Mouse (Mus musculus) forebrain, embryonic 14.5 days (tissue): ENCODE data around the gene Hpgd. TPM values are rescaled to one million over a fixed set of nuclear protein-coding genes. Genes with fewer than 3 reads are reported as not detected.
A peak's percentile ranks its signal among the peaks of the same experiment; 100 is the strongest.

Experiments used
- ATAC-seq: fragments of 200-750 bp; cut with Nextera tagmentation; 2 replicates; pipeline ENCODE4 v1.8.0; 2017; ENCODE audit warnings: mild to moderate bottlenecking, moderate library complexity
- DNase-seq: peaks from one replicate; pipeline ENCODE4 v3.0.0-alpha.2; 2015; ENCODE audit warnings: low spot score
- H3K27ac ChIP-seq: fragments of 300-500 bp; sonication (generic); 2 replicates; pipeline ENCODE4 v1.5.1; 2014; ENCODE audit warnings: low read depth, mild to moderate bottlenecking, control low read depth, low read length, moderate library complexity
- H3K27me3 ChIP-seq: fragments of 300-500 bp; sonication (generic); replicated peaks from 2 replicates; pipeline ENCODE4 v1.6.1; 2014; ENCODE audit warnings: low read length, control low read depth, mixed read lengths; ENCODE audit not compliant: control insufficient read depth, insufficient read depth
- H3K36me3 ChIP-seq: fragments of 300-500 bp; sonication (generic); 2 replicates; pipeline ENCODE4 v1.6.1; 2014; ENCODE audit warnings: low read length, control low read depth; ENCODE audit not compliant: control insufficient read depth, insufficient read depth
- H3K4me1 ChIP-seq: fragments of 300-500 bp; sonication (generic); 2 replicates; pipeline ENCODE4 v1.6.1; 2014; ENCODE audit warnings: antibody characterized with exemption, low read length, control low read depth; ENCODE audit not compliant: control insufficient read depth, insufficient read depth
- H3K4me2 ChIP-seq: fragments of 300-500 bp; sonication (generic); 2 replicates; pipeline ENCODE4 v1.6.1; 2014; ENCODE audit warnings: mild to moderate bottlenecking, control low read depth, low read length
- H3K4me3 ChIP-seq: fragments of 300-500 bp; sonication (generic); 2 replicates; pipeline ENCODE4 v1.5.1; 2014; ENCODE audit warnings: low read depth, low read length, control low read depth
- H3K9ac ChIP-seq: fragments of 300-500 bp; sonication (generic); 2 replicates; pipeline ENCODE4 v1.6.1; 2014; ENCODE audit warnings: mild to moderate bottlenecking, low read length, control low read depth, moderate library complexity
- H3K9me3 ChIP-seq: fragments of 300-500 bp; sonication (generic); replicated peaks from 2 replicates; pipeline ENCODE4 v1.6.1; 2016; ENCODE audit warnings: low read length, control low read depth, mixed read lengths; ENCODE audit not compliant: control insufficient read depth
- WGBS: fragments of 180-500 bp; shearing (Covaris S2); extraction: QIAGEN DNeasy Blood & Tissue Kit; methylation state at CpG from one replicate; pipeline ENCODE4 v1.1.7; 2014; 5-methylcytosine and 5-hydroxymethylcytosine counted together
- polyA plus RNA-seq: library from polyadenylated mRNA; unstranded; fragments of >200 nt; fragmentation: Nextera tagmentation; extraction: Ambion mirVana; gene quantifications from 2 replicates; pipeline ENCODE4 v1.2.1, GENCODE M21; 2014

The Hpgd gene
- polyA plus RNA-seq, 1 experiment from 2014 or later = 4.7 TPM

GRCm38 (mm10) chr8:56343505-56343904 is 49.1 kb downstream of the Hpgd start:
- H3K27ac ChIP-seq = no peak overlapping the region
- ATAC-seq (no peak), DNase-seq (peak; percentile 23)
- WGBS = 84% methylated on average over 6 of the region's 6 CpGs
- H3K4me2 ChIP-seq = no peak overlapping the region
- no peak overlapping the region for H3K9ac ChIP-seq
- H3K27me3 ChIP-seq = no peaks in the 10 kb centered on the region
- no peaks in the 10 kb centered on the region for H3K36me3 ChIP-seq
- H3K4me1 ChIP-seq = no peaks in the 10 kb centered on the region
- H3K4me3 ChIP-seq = no peak overlapping the region
- no peaks in the 10 kb centered on the region for H3K9me3 ChIP-seq

- H3K4me2 ChIP-seq = no peak overlapping the region
- H3K9ac ChIP-seq = no peak overlapping the region
- H3K4me1 ChIP-seq = no peaks in the 10 kb centered on the region
- H3K36me3 ChIP-seq = no peaks in the 10 kb centered on the region
- ATAC-seq (no peak), DNase-seq (no peak)
- H3K27ac ChIP-seq = no peak overlapping the region
- no peaks in the 10 kb centered on the region for H3K9me3 ChIP-seq
- H3K4me3 ChIP-seq = no peak overlapping the region
- no peaks in the 10 kb centered on the region for H3K27me3 ChIP-seq
- WGBS = 78% methylated on average over 2 of the region's 2 CpGs
Observed at GRCm38 (mm10) chr8:56343940-56344339, 49.6 kb downstream of the Hpgd start.

GRCm38 (mm10) chr8:56344359-56344758 is 50.0 kb downstream of the Hpgd start:
- no peaks in the 10 kb centered on the region for H3K27me3 ChIP-seq
- no peak overlapping the region for H3K4me3 ChIP-seq
- H3K4me1 ChIP-seq = no peaks in the 10 kb centered on the region
- no peaks in the 10 kb centered on the region for H3K36me3 ChIP-seq
- no peak overlapping the region for H3K9ac ChIP-seq
- H3K27ac ChIP-seq = no peak overlapping the region
- ATAC-seq = no peak
- no peak for DNase-seq
- no peak overlapping the region for H3K4me2 ChIP-seq
- 76% methylated on average over 1 of the region's 1 CpGs for WGBS
- H3K9me3 ChIP-seq = no peaks in the 10 kb centered on the region

- Histone ChIP-seq H3K27me3 (no peaks in the 10 kb centered on the region), H3K9me3 (no peaks in the 10 kb centered on the region), H3K27ac (no peak overlapping the region), H3K4me2 (no peak overlapping the region), H3K4me1 (no peaks in the 10 kb centered on the region), H3K4me3 (no peak overlapping the region), H3K36me3 (no peaks in the 10 kb centered on the region), H3K9ac (no peak overlapping the region)
- 94% methylated on average over 5 of the region's 5 CpGs for WGBS
- no peak for ATAC-seq
- DNase-seq = no peak
Observed at GRCm38 (mm10) chr8:56345641-56346420, 51.4 kb downstream of the Hpgd start.

DNA sequence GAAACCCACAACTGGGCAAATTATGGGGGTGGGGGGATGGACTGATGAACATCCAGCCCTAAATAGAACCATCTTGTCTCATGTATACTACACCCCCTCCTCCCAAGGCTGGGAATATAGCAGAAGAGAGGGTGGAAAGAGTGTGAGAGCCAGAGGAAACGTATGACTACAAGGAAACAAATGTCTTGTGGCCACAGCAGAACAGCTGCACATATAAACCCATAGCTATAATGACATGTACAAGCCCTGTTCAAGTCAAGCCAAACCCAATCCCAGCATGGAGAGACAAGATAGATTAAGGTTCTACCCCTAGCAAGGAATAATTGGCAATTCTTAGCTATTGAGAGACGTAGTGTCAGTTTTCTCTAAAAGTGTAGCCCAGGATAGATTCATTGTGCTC is 68.8 kb downstream of the Hpgd start:
- no peak overlapping the region for H3K4me2 ChIP-seq
- no peak overlapping the region for H3K4me3 ChIP-seq
- ATAC-seq (no peak), DNase-seq (no peak)
- 86% methylated on average over 2 of the region's 2 CpGs for WGBS
- H3K9me3 ChIP-seq = no peaks in the 10 kb centered on the region
- H3K27me3 ChIP-seq = no peaks in the 10 kb centered on the region
- H3K27ac ChIP-seq = no peak overlapping the region
- H3K4me1 ChIP-seq = no peaks in the 10 kb centered on the region
- no peaks in the 10 kb centered on the region for H3K36me3 ChIP-seq
- no peak overlapping the region for H3K9ac ChIP-seq
